Mouse (Mus musculus): ENCODE data around the gene Map2.

DNA sequence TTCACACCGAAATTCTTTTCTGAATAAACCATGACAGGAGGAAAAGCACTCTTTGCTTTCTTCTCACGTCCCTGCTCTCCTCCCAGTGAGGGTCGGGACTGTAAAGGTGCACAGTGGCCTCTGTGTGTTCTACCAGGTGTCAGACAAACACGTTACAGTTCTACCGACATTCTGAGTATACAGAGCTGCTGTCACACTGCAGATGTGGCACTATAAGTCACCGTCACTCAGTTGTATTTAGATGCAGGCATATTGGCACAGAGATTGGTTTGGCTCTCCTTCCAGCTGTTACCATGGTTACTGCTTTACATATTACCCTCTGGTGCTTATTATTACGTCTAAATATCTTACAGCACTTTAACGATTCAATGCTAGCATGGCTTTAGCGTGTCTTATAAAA lies 188.2 kb downstream of the Map2 start:
- no peak for TF ChIP-seq CTCF (IDR thresholded peaks at IDR 0.05; ENCODE audit: insufficient read depth, low read depth, low read length)
- no peak for TF ChIP-seq POLR2A (IDR thresholded peaks at IDR 0.05; ENCODE audit: insufficient read depth, low read depth, low read length)
